8 mouse cellular contexts compared by ENCODE assay signal in genomic region chr3:94310911-94311310, GRCm38 (mm10). TPM values are rescaled to one million over a fixed set of nuclear protein-coding genes. Genes with fewer than 3 reads are reported as not detected.
DNase-seq lines count a peak whose midpoint lies in the region; ATAC-seq lines count a peak whose summit lies in the region.
"Had no signal": no experiment of that assay in that cellular context is flagged by ENCODE, and none has a peak within 500 bp of the region (broad histone marks: within the 10 kb centered on the region; RNA-seq: fewer than 3 reads in every experiment).

No protein-coding gene starts in this region.

- no peak overlapping the region for H3K27ac ChIP-seq in forebrain, embryonic 14.5 days (ENCODE audit: low read depth, low read length)
- no peak overlapping the region for H3K27ac ChIP-seq in limb, embryonic 15.5 days
- no peak overlapping the region for H3K27ac ChIP-seq in stomach, embryonic 16.5 days (ENCODE audit: low read length)

- H3K9me3 ChIP-seq in megakaryocyte, embryonic 14.5 days: no peaks in the 10 kb centered on the region
- H3K9me3 ChIP-seq in forebrain, embryonic 14.5 days (replicated peaks; ENCODE audit: control insufficient read depth, low read length): no peaks in the 10 kb centered on the region
- no peaks in the 10 kb centered on the region for H3K9me3 ChIP-seq in limb, embryonic 15.5 days
- no peaks in the 10 kb centered on the region for H3K9me3 ChIP-seq in stomach, embryonic 16.5 days (replicated peaks; ENCODE audit: control insufficient read depth, low read length)

- ATAC-seq in megakaryocyte, adult 5-6 weeks (ENCODE audit: poor library complexity, severe bottlenecking): no peak
- no peak for ATAC-seq in forebrain, embryonic 14.5 days
- ATAC-seq in limb, embryonic 15.5 days (ENCODE audit: insufficient number of reproducible peaks, low FRiP score, low TSS enrichment, low read depth): no peak
- no peak for ATAC-seq in stomach, embryonic 16.5 days (ENCODE audit: insufficient read depth, low FRiP score)

- no peaks in the 10 kb centered on the region for H3K27me3 ChIP-seq in megakaryocyte, embryonic 14.5 days (replicated peaks)
- H3K27me3 ChIP-seq in forebrain, embryonic 14.5 days (replicated peaks; ENCODE audit: control insufficient read depth, insufficient read depth, low read length): no peaks in the 10 kb centered on the region
- no peaks in the 10 kb centered on the region for H3K27me3 ChIP-seq in limb, embryonic 15.5 days
- H3K27me3 ChIP-seq in stomach, embryonic 16.5 days (ENCODE audit: control insufficient read depth, insufficient read depth, low read length): no peaks in the 10 kb centered on the region

- peak overlapping the region; percentile 57 for H3K4me2 ChIP-seq in forebrain, embryonic 14.5 days (ENCODE audit: low read length)
- H3K4me2 ChIP-seq in limb, embryonic 15.5 days: peak overlapping the region; percentile 67
- peak overlapping the region; percentile 71 for H3K4me2 ChIP-seq in stomach, embryonic 16.5 days (ENCODE audit: low read depth, low read length)

- no peaks in the 10 kb centered on the region for H3K36me3 ChIP-seq in megakaryocyte, embryonic 14.5 days (replicated peaks; ENCODE audit: low read length)
- no peaks in the 10 kb centered on the region for H3K36me3 ChIP-seq in forebrain, embryonic 14.5 days (ENCODE audit: control insufficient read depth, insufficient read depth, low read length)
- no peaks in the 10 kb centered on the region for H3K36me3 ChIP-seq in limb, embryonic 15.5 days
- H3K36me3 ChIP-seq in stomach, embryonic 16.5 days (ENCODE audit: control insufficient read depth, insufficient read depth, low read length): no peaks in the 10 kb centered on the region

- H3K4me1 ChIP-seq in megakaryocyte, embryonic 14.5 days: peaks cover 25% of the 10 kb centered on the region
- H3K4me1 ChIP-seq in forebrain, embryonic 14.5 days (ENCODE audit: control insufficient read depth, insufficient read depth, low read length): peaks cover 4% of the 10 kb centered on the region; the same call in 1 of the 2 replicates
- H3K4me1 ChIP-seq in limb, embryonic 15.5 days: peaks cover 7% of the 10 kb centered on the region; the same call in 1 of the 2 replicates
- peaks cover 6% of the 10 kb centered on the region; the same call in 1 of the 2 replicates for H3K4me1 ChIP-seq in stomach, embryonic 16.5 days (ENCODE audit: control insufficient read depth, insufficient read depth, low read length)

- WGBS in forebrain, embryonic 14.5 days: 72% methylated on average over 6 of the region's 6 CpGs
- WGBS in limb, embryonic 15.5 days: 60% methylated on average over 6 of the region's 6 CpGs
- 62% methylated on average over 6 of the region's 6 CpGs for WGBS in stomach, embryonic 16.5 days

- no peak for DNase-seq in forebrain, embryonic 14.5 days (ENCODE audit: low spot score)
- no peak for DNase-seq in frontal cortex, postnatal 14 days (ENCODE audit: low spot score in 2 of 2)
- no peak for DNase-seq in gastrocnemius, postnatal 10 days

- peak overlapping the region; percentile 72; the same call in 1 of the 2 replicates for H3K9ac ChIP-seq in forebrain, embryonic 14.5 days (ENCODE audit: low read length)
- H3K9ac ChIP-seq in limb, embryonic 15.5 days: no peak overlapping the region
- 0 out of 2 replicates have a peak overlapping the region, but pooled peaks have one; percentile 80 for H3K9ac ChIP-seq in stomach, embryonic 16.5 days (ENCODE audit: low read length)

- peak overlapping the region; percentile 94 for H3K4me3 ChIP-seq in megakaryocyte, embryonic 14.5 days (replicated peaks)
- peak overlapping the region; percentile 48 for H3K4me3 ChIP-seq in forebrain, embryonic 14.5 days (ENCODE audit: low read depth, low read length)
- peak overlapping the region; percentile 62 for H3K4me3 ChIP-seq in limb, embryonic 15.5 days
- H3K4me3 ChIP-seq in stomach, embryonic 16.5 days (replicated peaks; ENCODE audit: low read length): peak overlapping the region; percentile 62

RNA-seq across cellular contexts. Expression of gene Them4, which starts 1.0 kb away (rescaled TPM):
- 2.1 TPM in 1 of 2 replicates, not detected in the other for polyA plus RNA-seq in megakaryocyte, embryonic 14.5 days (2012; ENCODE audit: insufficient read depth, low replicate concordance)
- total RNA-seq in megakaryocyte, adult 5-6 weeks (2015): 2.9 and 3.5 TPM in 2 replicates
- total RNA-seq in megakaryocyte, adult 5-6 weeks (2017): 1.8 and 2.9 TPM in 2 replicates
- polyA plus RNA-seq in forebrain, embryonic 14.5 days (2014; fragmentation: Nextera tagmentation; extraction: Ambion mirVana): 38.6 and 38.8 TPM in 2 replicates
- polyA plus RNA-seq in limb, embryonic 15.5 days (2015; fragmentation: Nextera tagmentation; extraction: Ambion mirVana): 10.6 and 10.8 TPM in 2 replicates
- polyA plus RNA-seq in stomach, embryonic 16.5 days (2015; fragmentation: Nextera tagmentation; extraction: Ambion mirVana): 10.4 and 12.6 TPM in 2 replicates
- 1 to 10 TPM; 7.7 to 7.8 TPM for total RNA-seq in gastrocnemius, postnatal 10 days (2021)

RNA-seq across cellular contexts. Expression of gene Them5, which starts 31.0 kb away (rescaled TPM):
- not detected in 2 replicates for polyA plus RNA-seq in megakaryocyte, embryonic 14.5 days (2012; ENCODE audit: insufficient read depth, low replicate concordance)
- not detected in 2 replicates for total RNA-seq in megakaryocyte, adult 5-6 weeks (2015)
- not detected in 2 replicates for total RNA-seq in megakaryocyte, adult 5-6 weeks (2017)
- polyA plus RNA-seq in forebrain, embryonic 14.5 days (2014; fragmentation: Nextera tagmentation; extraction: Ambion mirVana): 0.80 and 0.86 TPM in 2 replicates
- 199 and 218 TPM in 2 replicates for polyA plus RNA-seq in limb, embryonic 15.5 days (2015; fragmentation: Nextera tagmentation; extraction: Ambion mirVana)
- 32.1 and 49.6 TPM in 2 replicates for polyA plus RNA-seq in stomach, embryonic 16.5 days (2015; fragmentation: Nextera tagmentation; extraction: Ambion mirVana)
- total RNA-seq in gastrocnemius, postnatal 10 days (2021): not detected

RNA-seq across cellular contexts. Expression of gene Gm4778, which starts 47.1 kb away (rescaled TPM):
- polyA plus RNA-seq in megakaryocyte, embryonic 14.5 days (2012; ENCODE audit: insufficient read depth, low replicate concordance): not detected in 2 replicates
- total RNA-seq in megakaryocyte, adult 5-6 weeks (2015): not detected in 2 replicates
- not detected in 2 replicates for total RNA-seq in megakaryocyte, adult 5-6 weeks (2017)
- not detected in 2 replicates for polyA plus RNA-seq in forebrain, embryonic 14.5 days (2014; fragmentation: Nextera tagmentation; extraction: Ambion mirVana)
- polyA plus RNA-seq in limb, embryonic 15.5 days (2015; fragmentation: Nextera tagmentation; extraction: Ambion mirVana): not detected in 2 replicates
- not detected in 2 replicates for polyA plus RNA-seq in stomach, embryonic 16.5 days (2015; fragmentation: Nextera tagmentation; extraction: Ambion mirVana)
- total RNA-seq in gastrocnemius, postnatal 10 days (2021): not detected
- polyA plus RNA-seq: gonadal fat pad, adult 2 months had no signal

RNA-seq across cellular contexts. Expression of gene C2cd4d, which starts 51.3 kb away (rescaled TPM):
- not detected in 2 replicates for polyA plus RNA-seq in megakaryocyte, embryonic 14.5 days (2012; ENCODE audit: insufficient read depth, low replicate concordance)
- not detected in 2 replicates for total RNA-seq in megakaryocyte, adult 5-6 weeks (2015)
- total RNA-seq in megakaryocyte, adult 5-6 weeks (2017): not detected in 2 replicates
- polyA plus RNA-seq in forebrain, embryonic 14.5 days (2014; fragmentation: Nextera tagmentation; extraction: Ambion mirVana): 1.5 TPM in 2 replicates
- polyA plus RNA-seq in limb, embryonic 15.5 days (2015; fragmentation: Nextera tagmentation; extraction: Ambion mirVana): 1.8 and 2.4 TPM in 2 replicates
- polyA plus RNA-seq in stomach, embryonic 16.5 days (2015; fragmentation: Nextera tagmentation; extraction: Ambion mirVana): 0.35 and 0.65 TPM in 2 replicates
- total RNA-seq in gastrocnemius, postnatal 10 days (2021): under 1 TPM; 0.34 to 0.56 TPM

Comparison
In these comparisons a context has a peak if more than half of its experiments do, and no peak if none do; other contexts are left out.
1. RNA of gene Them5, which starts 31.0 kb away (polyA plus RNA-seq): 199 to 218 TPM in limb, embryonic 15.5 days and 32.1 to 49.6 TPM in stomach, embryonic 16.5 days; 0.80 to 0.86 TPM in forebrain, embryonic 14.5 days and not detected in megakaryocyte, embryonic 14.5 days; every median in the first group is over 10 times any median in the second.
2. Peak in every context shown above with its lines, with median percentiles within 50 percentile points of each other: H3K4me3 ChIP-seq and H3K4me2 ChIP-seq.